Mouse (Mus musculus) embryonic fibroblast, embryonic 13.5 days (primary cell): ENCODE measurements around the gene Scn4a.

ENCODE experiments used
- CTCF ChIP-seq: IDR thresholded peaks from 2 replicates; pipeline ENCODE4 v1.5.1; 2011; ENCODE audit warnings: mild to moderate bottlenecking, control low read depth, low read length, moderate library complexity, borderline replicate concordance; ENCODE audit not compliant: insufficient read depth
- POLR2A ChIP-seq: IDR thresholded peaks from 2 replicates; pipeline ENCODE4 v1.6.1; 2011; ENCODE audit warnings: low read depth, mild to moderate bottlenecking, control low read depth, low read length, moderate library complexity

DNA sequence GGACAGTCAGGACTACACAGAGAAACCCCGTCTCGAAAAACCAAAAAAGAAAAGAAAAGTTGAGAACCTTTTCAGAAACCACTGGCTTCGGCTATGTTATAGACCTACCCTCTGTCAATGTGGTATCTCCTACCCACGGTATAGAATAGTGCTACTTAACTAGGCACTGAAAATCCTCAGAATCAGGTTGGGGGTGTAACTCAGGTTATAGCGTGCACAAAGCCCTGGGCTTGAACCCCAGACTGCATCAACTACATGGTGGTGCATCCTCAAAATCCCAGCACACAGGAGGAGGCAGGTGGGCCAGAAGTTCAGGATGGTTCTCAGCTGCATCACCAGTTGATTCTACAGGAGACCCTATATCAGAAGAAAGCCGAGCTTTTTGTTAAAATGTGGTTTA, 79.3 kb downstream of the Scn4a start:
- no peak for TF ChIP-seq CTCF
- TF ChIP-seq POLR2A, result no peak
